Mouse (Mus musculus) megakaryocyte, embryonic 14.5 days (primary cell): ENCODE data around the gene Rnpep.

Source experiments
- FLI1 ChIP-seq: IDR thresholded peaks from 2 replicates; pipeline ENCODE4 v1.6.1; 2012; ENCODE audit warnings: low read length, inconsistent platforms, mixed read lengths
- GATA1 ChIP-seq: IDR thresholded peaks from 3 replicates; pipeline ENCODE4 v1.6.1; 2012; ENCODE audit warnings: mixed read lengths, low read length, inconsistent platforms, borderline replicate concordance

DNA sequence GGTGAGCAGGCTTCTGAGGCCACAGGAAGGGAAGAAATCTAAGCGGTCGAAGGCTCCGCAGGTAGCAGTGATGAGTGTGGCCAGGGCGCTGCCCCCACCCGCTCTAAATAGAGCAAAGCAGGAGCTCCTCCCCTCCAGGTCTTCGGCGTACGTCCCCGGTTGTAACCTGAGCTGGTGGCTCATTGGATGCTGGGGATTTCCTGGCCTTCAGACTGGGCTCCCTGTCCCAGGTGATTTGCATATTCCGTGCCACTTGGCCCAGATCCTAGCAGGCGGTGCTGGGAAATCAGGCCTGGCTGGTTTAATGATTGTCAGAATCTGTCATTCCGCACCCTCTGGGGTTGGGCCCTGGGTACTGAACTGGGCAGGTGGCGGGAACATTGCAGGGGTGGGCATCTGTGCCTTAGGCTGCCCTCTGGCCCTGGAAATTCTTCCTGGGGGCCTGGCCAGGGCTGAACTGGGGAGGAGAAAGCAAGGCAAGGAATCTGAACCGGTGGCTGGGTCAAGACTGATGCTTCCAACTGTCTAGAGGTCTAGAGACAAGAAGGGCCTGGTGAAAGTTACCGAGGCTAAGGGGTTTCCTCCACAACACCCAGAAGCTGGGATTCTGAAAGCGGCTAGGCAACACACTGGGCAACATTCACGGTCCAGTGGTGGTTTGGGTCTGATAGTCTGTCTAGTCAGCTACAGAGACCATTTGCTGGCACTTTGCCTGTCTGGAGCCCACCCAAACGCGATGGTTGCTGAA lies 25.3 kb downstream of the Rnpep start, which contains the start of gene Elf3:
- no peak for TF ChIP-seq GATA1
- TF ChIP-seq FLI1: no peak
